Mouse (Mus musculus) C2C12 (cell line): Measurements from ENCODE around the gene Gm10668. TPM values are rescaled to one million over a fixed set of nuclear protein-coding genes. Genes with fewer than 3 reads are reported as not detected.
"Not testable (repeated sequence)": the region's sequence is repeated elsewhere in the genome, so short reads cannot be mapped to it uniquely, and the experiment has no call there.

Experiments used
- H3K27me3 ChIP-seq: one replicate; pipeline ENCODE4 v1.6.1; 2011; ENCODE audit not compliant: control insufficient read depth, insufficient read depth, insufficient read length
- H3K36me3 ChIP-seq: one replicate; pipeline ENCODE4 v1.6.1; 2011; ENCODE audit not compliant: control insufficient read depth, insufficient read depth
- H3K4me3 ChIP-seq: one replicate; pipeline ENCODE4 v1.5.1; 2011; ENCODE audit warnings: mild to moderate bottlenecking, control low read depth; ENCODE audit not compliant: poor library complexity, insufficient read depth, severe bottlenecking
- H3K79me2 ChIP-seq: one replicate; pipeline ENCODE4 v1.6.1; 2011; ENCODE audit not compliant: control insufficient read depth, insufficient read depth
- H3K79me3 ChIP-seq: one replicate; pipeline ENCODE4 v1.6.1; 2011; ENCODE audit warnings: low read depth, control low read depth
- H3ac ChIP-seq: one replicate; pipeline ENCODE3; 2011; ENCODE audit warnings: low read depth; ENCODE audit not compliant: control insufficient read depth, insufficient read length
- long read RNA-seq, 2 experiments: library from polyadenylated mRNA; unstranded; transcript quantifications; one replicate each; pipeline ENCODE4 v2.0.0; 2019 to 2020
- polyA plus RNA-seq: library from polyadenylated mRNA; unstranded; fragments of >200 nt; fragmentation: generic; extraction: Trizol; gene quantifications from one replicate; pipeline ENCODE4 v1.2.1, GENCODE M21; 2012; ENCODE audit warnings: missing spikeins

Gm10668 gene
- polyA plus RNA-seq = not detected
- long read RNA-seq, experiment 1 = 0 reads
- long read RNA-seq, experiment 2 = 0 reads

DNA sequence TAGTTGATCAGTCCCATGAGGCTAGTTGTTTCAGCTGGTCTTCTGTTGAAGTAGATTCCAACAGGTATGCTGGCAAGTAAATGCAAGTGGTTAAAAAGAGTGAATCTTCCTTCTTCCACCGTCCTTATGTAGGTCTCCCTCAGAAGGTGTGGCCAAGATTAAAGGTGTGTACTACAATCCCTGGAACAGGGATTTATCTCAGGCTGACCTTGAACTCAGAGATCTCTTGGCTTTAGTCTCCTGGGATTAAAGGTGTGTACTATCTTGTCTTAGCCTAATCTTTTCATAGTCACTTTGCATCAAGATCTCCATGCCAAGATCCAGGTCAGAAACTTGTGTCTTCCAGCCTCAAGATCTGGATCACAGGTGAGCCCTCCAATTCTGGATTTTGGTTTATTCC, at the start of gene Gm10668:
Gene Gm10668 (minus strand): TSS at position 101 of the 400 bp plus-strand sequence.
- H3K79me3 ChIP-seq, H3K27me3 ChIP-seq, H3K79me2 ChIP-seq, H3K4me3 ChIP-seq, H3K36me3 ChIP-seq, H3ac ChIP-seq: not testable (repeated sequence)

- H3ac ChIP-seq, H3K4me3 ChIP-seq, H3K79me3 ChIP-seq, H3K79me2 ChIP-seq, H3K36me3 ChIP-seq, H3K27me3 ChIP-seq: not testable (repeated sequence)
Observed at GRCm38 (mm10) chr7:20770885-20771284, 40.5 kb upstream of the Gm10668 start, which contains the start of gene Vmn1r112. TSS of gene Vmn1r112 (plus strand) at chr7:20771185.

DNA sequence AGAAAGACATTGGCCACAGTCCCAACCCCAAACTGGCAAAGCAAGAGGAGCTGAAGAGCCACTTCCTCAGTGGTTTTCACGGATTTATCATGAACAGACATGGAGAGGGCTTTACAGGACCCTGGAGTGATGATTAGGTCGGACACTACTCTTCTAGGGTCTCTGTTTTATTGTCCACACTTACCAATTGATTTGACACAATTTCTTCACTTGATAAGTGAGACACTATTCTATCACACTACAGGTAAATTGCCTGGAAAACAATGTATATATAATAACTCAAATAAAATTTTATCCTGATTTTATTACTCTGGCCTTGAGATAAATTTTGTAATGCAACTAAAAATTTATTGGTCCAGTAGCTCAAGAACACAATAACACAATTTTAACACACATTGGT, 27.3 kb downstream of the Gm10668 start, which contains the start of gene Vmn1r111:
Gene Vmn1r111 (minus strand): TSS at position 101 of the 400 bp plus-strand sequence.
- not testable (repeated sequence) for H3K36me3 ChIP-seq, H3K4me3 ChIP-seq, H3K79me3 ChIP-seq, H3ac ChIP-seq, H3K27me3 ChIP-seq, H3K79me2 ChIP-seq

Other genes starting within 250 kb of the Gm10668 start
- gene Vmn1r103, start 220.1 kb downstream of the Gm10668 start, polyA plus RNA-seq = not detected
- not detected for gene Vmn1r104, start 196.8 kb downstream of the Gm10668 start, polyA plus RNA-seq
- not detected for gene Gm5726, start 184.9 kb downstream of the Gm10668 start, polyA plus RNA-seq
- not detected for gene Gm4141, start 154.4 kb downstream of the Gm10668 start, polyA plus RNA-seq
- gene Gm4513, start 131.6 kb downstream of the Gm10668 start, polyA plus RNA-seq = not detected
- not detected for gene Vmn1r107, start 61.7 kb downstream of the Gm10668 start, polyA plus RNA-seq
- not detected for gene Vmn1r111, start 27.4 kb downstream of the Gm10668 start, polyA plus RNA-seq
- gene Vmn1r112, start 40.6 kb upstream of the Gm10668 start, polyA plus RNA-seq = not detected
- not detected for gene Vmn1r113, start 56.7 kb upstream of the Gm10668 start, polyA plus RNA-seq
- not detected for gene Vmn1r114, start 81.6 kb upstream of the Gm10668 start, polyA plus RNA-seq
- gene Vmn1r115, start 114.4 kb upstream of the Gm10668 start, polyA plus RNA-seq = not detected
- not detected for gene Vmn1r116, start 141.6 kb upstream of the Gm10668 start, polyA plus RNA-seq
- gene Vmn1r117, start 153.5 kb upstream of the Gm10668 start, polyA plus RNA-seq = not detected
- not detected for gene Vmn1r118, start 181.7 kb upstream of the Gm10668 start, polyA plus RNA-seq